Mouse (Mus musculus) lung, postnatal 36 days (tissue): ENCODE data around the gene B3gnt9.

ENCODE experiments used
- DNase-seq: peaks from one replicate; pipeline ENCODE4 v3.0.0; 2022; ENCODE audit warnings: mixed read lengths

Gene B3gnt9

DNA sequence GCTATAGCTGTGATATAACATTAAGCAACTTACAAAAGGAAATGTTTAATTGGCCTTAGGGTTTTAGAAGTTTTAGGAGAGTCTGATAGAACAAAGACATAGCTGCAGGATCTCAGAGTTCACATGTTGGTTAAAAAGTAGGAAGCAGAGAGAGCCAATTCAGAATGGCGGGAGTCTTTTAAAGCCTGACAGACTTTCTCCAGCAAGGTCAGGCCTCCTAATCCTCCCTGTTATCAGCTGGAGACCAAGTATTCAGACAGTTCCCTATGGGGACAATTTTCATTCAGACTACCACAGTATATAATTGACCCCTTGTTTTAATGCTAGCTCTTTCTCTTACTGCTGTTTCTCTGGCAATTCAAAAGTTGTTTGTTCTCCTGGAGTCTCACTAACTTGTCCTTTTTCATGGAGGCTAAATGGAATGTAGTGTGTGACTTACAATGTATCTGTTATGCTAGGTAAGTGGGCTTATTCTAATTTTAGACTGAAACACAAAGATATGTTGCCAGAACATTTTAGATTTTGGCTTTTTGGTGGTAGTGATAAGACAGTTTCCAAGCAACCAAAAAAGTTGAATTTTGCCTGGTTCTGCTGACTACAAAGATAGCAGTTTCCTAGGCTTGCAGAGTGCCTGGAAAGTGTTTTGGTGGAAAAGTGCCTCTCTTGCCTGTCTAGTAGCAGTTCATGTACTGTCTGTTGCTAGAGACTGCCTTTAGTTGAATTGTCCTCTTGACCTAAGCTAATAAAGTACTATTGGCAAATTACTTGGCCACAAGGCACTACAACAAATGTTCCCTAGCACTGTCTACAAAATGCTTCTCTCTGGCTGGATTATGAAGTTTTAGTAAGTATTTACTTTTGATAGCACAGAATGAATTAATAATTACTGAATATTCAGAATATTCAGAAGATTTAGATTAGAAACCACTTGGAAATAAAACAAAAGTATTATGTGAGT lies 45.5 kb downstream of the B3gnt9 start:
- no peak for DNase-seq

DNA sequence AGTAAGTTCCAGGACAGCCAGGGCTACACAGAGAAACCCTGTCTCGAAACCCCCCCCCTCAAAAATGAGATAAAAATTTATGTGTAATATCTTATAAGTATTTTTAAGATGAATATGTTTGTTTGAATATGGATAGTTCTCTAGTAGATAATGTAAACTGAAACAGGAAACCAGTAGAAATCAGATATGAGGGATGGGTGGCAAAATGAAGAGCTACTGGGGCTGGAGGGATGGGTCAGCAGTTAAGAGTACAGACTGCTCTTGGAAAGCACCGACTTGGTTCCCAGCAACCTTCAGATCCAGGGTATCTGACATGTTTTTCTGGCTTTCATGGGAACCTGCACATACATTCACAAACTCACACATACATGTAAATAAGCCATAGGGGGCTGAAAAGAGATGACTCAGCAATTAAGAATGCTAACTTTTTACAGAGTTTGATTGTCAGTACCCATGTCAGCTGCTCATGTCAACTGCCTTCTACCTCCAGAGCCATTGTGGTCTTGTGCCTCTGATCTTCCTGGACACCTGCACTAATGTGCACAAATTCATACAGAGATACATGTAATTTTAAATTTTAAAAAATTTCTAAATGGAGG lies 47.2 kb downstream of the B3gnt9 start:
- DNase-seq = no peak

DNA sequence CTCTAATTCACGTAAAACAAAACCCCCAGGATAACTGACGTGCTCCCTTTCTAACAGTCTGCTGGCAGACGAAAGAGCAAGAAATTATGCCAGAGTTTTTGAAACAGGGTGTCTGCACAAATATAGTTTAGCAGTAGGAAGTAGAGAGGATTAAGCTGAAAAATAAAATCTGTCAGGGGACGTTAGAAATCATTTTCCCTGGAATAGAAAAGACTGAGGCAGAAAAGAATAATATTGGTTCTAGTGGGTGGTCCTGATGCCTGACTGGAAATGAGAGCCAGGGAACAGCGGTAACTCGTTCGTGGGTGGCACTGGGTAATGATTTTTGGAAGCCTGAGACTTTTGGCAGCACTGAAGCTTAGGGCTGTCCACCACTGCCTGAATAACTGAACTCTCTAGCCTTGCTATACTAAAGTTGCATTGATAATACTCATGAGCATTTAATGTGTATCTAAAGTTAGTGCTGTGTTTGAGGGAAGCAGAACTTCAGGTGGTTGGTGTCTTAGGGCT lies 48.1 kb downstream of the B3gnt9 start:
- DNase-seq = no peak

DNA sequence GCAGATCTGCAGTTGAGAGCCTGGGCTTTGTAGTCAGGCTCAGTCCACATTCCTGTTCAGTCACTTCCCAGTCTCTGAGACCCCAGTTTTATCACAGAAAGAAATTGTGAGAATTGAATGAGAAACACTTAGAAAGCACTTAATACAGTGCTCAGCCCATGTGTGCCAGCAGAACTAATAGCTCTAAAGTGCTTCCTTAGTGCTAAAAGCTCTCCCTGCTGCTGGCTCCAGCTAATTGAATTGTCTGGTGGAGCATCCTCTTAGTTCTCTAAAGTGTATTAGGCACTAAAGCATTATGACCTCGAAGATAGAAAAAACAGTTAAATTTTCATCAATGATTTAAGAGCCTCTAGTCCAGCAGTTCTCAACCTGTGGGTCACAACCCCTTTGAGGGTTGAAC lies 49.2 kb downstream of the B3gnt9 start:
- DNase-seq = no peak
